Mouse (Mus musculus): ENCODE results near the gene Tiprl. TPM values are rescaled to one million over a fixed set of nuclear protein-coding genes. Genes with fewer than 3 reads are reported as not detected.

The Tiprl gene
- 108 TPM in 2 replicates for polyA plus RNA-seq (2016; fragmentation: Nextera tagmentation; extraction: Ambion mirVana)

DNA sequence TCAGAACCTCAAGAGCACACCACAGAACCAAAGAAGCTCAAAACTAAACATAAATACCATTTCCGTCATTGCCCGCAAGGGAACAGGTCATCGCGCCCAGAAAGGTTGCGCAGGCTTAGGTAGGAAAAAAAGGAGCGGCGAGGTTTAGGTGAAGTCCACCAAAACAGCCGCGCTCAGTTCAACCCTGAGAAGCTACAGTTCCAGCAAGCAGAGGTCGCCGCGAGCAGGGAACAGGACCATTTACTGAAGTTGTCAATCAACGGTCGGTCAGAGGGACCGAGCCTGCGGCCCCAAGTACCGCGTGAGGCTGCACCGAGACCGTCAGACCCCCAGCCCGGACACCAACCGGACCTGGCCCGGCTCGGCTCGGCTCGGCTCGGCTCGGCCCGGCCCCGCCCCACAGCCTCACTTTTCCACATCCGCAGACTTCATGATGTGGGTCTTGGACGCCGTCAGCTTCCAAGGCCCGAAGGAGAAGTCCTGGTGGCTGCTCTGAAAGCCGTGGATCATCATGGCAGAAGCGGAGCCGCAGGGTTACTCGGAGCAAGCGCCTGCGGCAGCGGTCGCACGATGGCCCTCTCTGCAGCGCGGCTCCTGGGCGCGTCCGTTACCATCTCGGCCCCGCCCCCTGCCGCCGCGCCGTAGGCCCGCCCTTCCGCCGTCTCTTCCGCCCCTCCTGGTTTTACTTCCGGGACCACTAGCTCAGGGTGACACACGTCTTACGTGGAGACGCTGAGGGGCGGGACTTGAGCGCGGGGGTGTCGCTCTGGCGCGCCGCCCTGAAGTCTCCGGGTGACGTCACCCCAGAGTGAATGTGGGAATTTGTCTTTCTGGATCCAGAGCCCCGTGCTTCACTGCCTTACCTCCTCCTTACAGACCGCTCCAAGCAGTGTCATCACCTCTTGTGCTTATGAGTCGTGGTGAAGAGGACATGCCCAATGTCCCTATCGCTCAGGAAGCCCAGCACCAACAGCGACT, at the start of gene Tiprl:
Gene Tiprl (minus strand): TSS at position 676 of the 978 bp plus-strand sequence.
- WGBS: under 1% methylated on average over 76 of the region's 76 CpGs
- peak within 1 kb of the TSS; percentile 84 for H3K27ac ChIP-seq
- H3K9me3 ChIP-seq: no peaks in the 10 kb centered on the region
- peak within 1 kb of the TSS; percentile 78 for H3K4me2 ChIP-seq (replicated peaks)
- peak within 1 kb of the TSS; percentile 76 for H3K9ac ChIP-seq
- no peaks in the 10 kb centered on the region for H3K36me3 ChIP-seq
- H3K4me3 ChIP-seq: peak within 1 kb of the TSS; percentile 84
- peaks cover 9% of the 10 kb centered on the region for H3K4me1 ChIP-seq
- peak; percentile 100 for ATAC-seq (ENCODE audit: low FRiP score, low read depth)
- H3K27me3 ChIP-seq (replicated peaks): no peaks in the 10 kb centered on the region

DNA sequence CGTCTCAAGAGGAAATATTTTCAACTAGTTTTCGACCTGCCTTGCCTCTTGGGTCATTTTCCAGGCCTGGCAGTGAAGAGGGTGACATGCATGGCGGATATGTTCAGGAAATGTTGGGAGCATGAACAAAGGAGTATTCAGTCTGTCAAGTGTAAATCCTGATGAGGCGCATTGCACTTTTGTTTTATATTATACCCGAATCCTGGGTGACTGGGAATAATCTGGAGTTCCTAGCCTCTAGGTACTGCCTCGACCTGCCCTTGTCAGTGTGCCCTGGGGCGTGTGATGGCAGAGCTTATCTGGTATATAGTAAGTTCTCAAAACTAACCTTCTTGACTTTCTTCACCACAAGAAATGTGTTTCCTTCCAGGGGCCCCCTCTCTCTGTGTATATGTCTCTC, 47.3 kb upstream of the Tiprl start:
- Histone ChIP-seq H3K27me3 (replicated peaks) (0 out of 2 replicates have a peak, but pooled peaks cover 3% of the 10 kb centered on the region), H3K9ac (no peak overlapping the region), H3K9me3 (no peaks in the 10 kb centered on the region), H3K36me3 (peaks cover 5% of the 10 kb centered on the region), H3K4me2 (replicated peaks) (peak overlapping the region; percentile 89), H3K4me3 (no peak overlapping the region), H3K4me1 (peaks cover 38% of the 10 kb centered on the region), H3K27ac (no peak overlapping the region)
- ATAC-seq (ENCODE audit: low FRiP score, low read depth): no peak
- WGBS: 61% methylated on average over 7 of the region's 7 CpGs

DNA sequence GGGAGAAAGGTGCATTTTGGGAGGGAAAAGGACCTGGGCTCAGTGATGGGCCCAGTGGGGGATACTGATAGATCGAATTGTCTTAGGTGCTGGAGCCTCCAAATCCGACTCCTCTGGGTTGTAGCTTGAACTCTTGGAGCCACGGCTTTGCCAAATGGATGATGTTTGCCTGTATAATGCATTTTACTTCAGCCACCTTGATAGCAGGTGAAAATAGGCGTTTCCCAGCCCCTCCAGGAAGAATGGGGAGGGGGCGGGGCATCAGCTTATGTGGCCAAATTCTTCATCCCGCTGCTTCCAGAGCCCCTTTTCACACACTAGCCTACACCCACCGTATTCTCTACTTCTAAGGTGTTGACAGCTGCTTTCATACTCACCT, 46.2 kb upstream of the Tiprl start:
- Histone ChIP-seq H3K27me3 (replicated peaks) (0 out of 2 replicates have a peak, but pooled peaks cover 3% of the 10 kb centered on the region), H3K4me1 (peaks cover 38% of the 10 kb centered on the region), H3K9me3 (no peaks in the 10 kb centered on the region), H3K9ac (peak overlapping the region; percentile 87), H3K4me3 (peak overlapping the region; percentile 82), H3K27ac (no peak overlapping the region), H3K36me3 (peaks cover 5% of the 10 kb centered on the region), H3K4me2 (replicated peaks) (peak overlapping the region; percentile 89)
- 0 out of 2 replicates have a peak, but pooled peaks have one; percentile 0 for ATAC-seq (ENCODE audit: low FRiP score, low read depth)
- 16% methylated on average over 7 of the region's 7 CpGs for WGBS

DNA sequence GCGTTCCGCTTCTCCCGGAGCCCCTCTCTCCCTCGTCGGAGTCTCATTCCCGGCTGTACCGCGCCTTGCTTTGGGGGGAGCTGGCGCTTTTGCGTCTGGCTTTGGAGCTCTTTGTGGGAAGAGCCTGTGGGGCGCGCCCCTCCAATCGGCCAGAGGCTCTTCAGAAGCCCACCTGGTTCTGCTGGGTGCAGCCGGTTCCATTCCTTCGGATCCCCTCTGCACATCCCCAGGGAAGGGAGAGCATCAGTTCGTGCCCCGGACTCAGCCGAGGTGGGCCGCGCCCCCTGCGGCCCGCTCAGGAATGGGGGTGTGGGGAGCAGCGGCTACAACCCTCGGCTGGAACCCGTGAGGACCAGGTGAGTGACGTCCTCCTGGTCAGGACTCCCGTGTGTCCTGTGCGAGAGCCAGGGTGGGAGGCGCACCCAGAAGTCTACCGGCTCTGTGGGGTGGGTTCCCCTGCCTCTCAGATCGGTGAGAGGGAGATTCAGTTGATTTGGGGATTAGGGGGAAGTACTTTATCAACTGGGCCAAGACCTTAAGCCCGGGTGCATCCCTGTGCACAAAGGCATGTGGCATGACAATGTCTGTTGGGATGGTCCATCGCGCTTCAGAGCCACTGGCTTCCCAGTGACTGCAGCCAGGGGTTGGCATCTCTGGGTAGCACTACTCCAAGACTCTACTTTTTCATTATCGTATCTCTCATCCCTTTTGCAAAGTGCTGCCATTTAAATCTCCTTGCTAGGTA, 45.6 kb upstream of the Tiprl start:
- Histone ChIP-seq H3K4me1 (peaks cover 38% of the 10 kb centered on the region), H3K36me3 (peaks cover 1% of the 10 kb centered on the region; the same call in 1 of the 2 replicates), H3K27me3 (replicated peaks) (0 out of 2 replicates have a peak, but pooled peaks cover 3% of the 10 kb centered on the region), H3K9me3 (no peaks in the 10 kb centered on the region), H3K9ac (peak overlapping the region; percentile 87), H3K4me2 (replicated peaks) (peak overlapping the region; percentile 89), H3K4me3 (peak overlapping the region; percentile 82), H3K27ac (peak overlapping the region; percentile 80)
- peak; percentile 69 for ATAC-seq (ENCODE audit: low FRiP score, low read depth)
- under 1% methylated on average over 35 of the region's 35 CpGs for WGBS

DNA sequence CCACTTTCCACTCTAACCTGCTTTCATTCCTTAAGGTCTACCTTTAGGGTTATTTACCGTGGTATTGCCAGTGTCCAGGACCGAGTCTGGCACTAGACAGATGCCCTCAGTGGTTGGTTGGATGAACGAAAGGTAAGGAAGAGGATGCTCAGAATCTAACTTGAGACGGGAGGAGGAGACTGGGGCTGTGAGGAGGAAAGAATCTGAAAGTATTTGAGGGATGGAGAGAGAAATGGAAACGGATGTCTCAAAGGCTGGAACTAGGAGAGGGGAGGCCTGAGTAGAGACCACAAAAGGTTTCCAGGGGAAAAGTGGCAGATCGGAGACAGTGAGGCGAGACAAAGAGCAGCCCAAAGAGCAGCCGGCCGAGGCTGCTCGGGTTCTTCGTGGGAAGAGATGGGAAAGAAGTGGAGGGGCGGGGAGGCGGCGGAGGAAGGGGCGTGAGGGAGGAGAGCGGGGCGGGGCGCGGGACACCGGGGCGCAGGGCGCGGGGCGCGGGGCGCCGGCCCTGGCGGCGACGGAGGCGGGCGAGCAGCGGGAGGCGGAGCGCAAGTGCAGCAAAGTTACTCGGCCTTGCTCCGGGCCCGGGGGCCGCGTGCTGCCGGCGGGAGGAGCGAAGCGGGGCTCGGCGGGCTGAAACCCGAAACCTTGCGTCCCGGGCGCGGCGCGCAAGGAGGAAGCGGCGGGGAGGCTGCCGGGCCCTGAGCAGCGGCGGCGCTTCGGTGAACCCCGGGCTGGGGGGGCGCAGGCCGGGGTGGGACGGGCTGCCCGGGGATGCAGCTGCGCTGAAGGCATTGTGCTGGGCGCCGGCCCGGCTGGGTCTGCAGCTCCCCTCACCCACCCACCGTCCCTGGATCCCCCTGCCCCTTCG, 44.8 kb upstream of the Tiprl start:
- Histone ChIP-seq H3K4me3 (peak overlapping the region; percentile 82), H3K9me3 (no peaks in the 10 kb centered on the region), H3K4me1 (peaks cover 38% of the 10 kb centered on the region), H3K27ac (peak overlapping the region; percentile 80), H3K4me2 (replicated peaks) (peak overlapping the region; percentile 89), H3K27me3 (replicated peaks) (0 out of 2 replicates have a peak, but pooled peaks cover 3% of the 10 kb centered on the region), H3K9ac (peak overlapping the region; percentile 87), H3K36me3 (no peaks in the 10 kb centered on the region)
- ATAC-seq (ENCODE audit: low FRiP score, low read depth): peak; percentile 83
- under 1% methylated on average over 62 of the region's 71 CpGs for WGBS

DNA sequence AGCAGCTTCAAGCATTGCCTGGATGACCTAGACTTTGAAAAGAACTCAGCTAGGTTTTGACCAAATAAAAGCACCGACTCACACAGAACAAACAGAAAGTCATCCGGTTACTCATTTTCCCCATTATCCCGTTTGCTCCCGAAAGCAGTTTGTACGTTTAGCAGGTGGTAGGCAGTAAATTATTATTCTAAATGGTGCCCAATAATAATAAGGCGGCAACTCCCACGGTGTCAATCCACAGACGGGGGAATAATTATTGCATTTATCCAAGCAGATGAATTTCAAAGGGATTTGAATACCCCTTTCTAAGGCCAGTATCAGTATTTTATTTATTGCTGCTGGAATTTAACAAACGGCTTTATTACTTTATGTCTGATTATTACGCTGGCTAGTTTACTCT, 43.9 kb upstream of the Tiprl start:
- H3K27ac ChIP-seq: peak overlapping the region; percentile 80; the same call in 1 of the 2 replicates
- H3K36me3 ChIP-seq: no peaks in the 10 kb centered on the region
- H3K4me1 ChIP-seq: peaks cover 38% of the 10 kb centered on the region
- no peaks in the 10 kb centered on the region for H3K9me3 ChIP-seq
- peak overlapping the region; percentile 89 for H3K4me2 ChIP-seq (replicated peaks)
- peak overlapping the region; percentile 87 for H3K9ac ChIP-seq
- 0 out of 2 replicates have a peak, but pooled peaks cover 3% of the 10 kb centered on the region for H3K27me3 ChIP-seq (replicated peaks)
- WGBS: 13% methylated on average over 10 of the region's 10 CpGs
- H3K4me3 ChIP-seq: no peak overlapping the region; the same call in 1 of the 2 replicates
- ATAC-seq (ENCODE audit: low FRiP score, low read depth): no peak

DNA sequence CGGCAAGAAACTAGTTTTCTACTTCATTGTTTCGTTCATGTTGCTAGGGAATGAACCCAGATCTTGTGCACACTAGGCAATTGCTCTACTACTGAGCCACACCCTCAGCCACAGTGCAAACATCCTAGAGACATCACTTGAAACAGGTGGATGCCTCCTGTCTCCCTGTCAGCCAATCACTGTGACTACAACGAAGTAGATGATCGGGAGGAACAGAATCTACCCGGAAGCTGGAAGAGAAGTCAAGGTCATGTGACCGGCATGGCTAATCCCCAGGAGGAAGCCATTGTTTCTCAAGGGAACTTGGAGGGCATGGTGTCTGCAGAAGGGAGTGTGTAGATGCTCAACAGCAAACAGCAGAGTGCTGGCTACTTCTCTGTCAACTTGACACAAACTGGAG, 38.1 kb upstream of the Tiprl start:
- Histone ChIP-seq H3K4me2 (replicated peaks) (no peak overlapping the region), H3K4me3 (no peak overlapping the region), H3K9ac (no peak overlapping the region), H3K27me3 (replicated peaks) (no peaks in the 10 kb centered on the region), H3K27ac (no peak overlapping the region), H3K36me3 (no peaks in the 10 kb centered on the region), H3K4me1 (no peaks in the 10 kb centered on the region), H3K9me3 (no peaks in the 10 kb centered on the region)
- no peak for ATAC-seq (ENCODE audit: low FRiP score, low read depth)
- WGBS: 89% methylated on average over 6 of the region's 6 CpGs

DNA sequence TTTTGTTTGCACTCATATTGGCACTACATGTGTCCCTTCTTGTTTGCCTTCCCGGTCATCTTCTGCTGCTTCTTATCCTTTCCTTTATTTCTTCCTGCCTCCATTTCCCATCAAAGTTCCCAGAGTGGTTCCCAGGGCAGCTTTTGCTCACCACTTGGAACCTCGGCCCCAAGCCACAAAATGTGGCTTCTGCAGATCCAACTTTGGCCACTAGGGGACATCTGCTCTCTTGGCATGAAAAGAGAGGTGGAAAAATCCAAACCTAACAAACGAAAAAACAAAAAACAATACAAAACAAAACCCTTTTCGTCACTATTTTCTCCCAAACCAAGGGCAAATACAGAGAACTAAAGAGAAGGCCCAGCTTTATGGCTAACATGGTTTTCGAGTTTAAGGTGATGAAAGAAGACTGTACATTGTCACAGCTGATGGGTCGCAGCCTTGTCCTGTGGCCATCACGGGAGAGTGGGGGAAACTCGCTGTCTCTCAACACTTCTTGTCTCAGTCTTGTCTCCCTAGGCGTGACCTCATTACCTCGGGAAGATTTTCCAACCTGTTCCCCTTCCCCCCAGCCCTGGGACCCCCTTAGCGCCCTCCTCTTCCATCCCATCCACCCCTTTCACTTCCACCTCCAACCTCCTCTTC, 15.4 kb upstream of the Tiprl start:
- Histone ChIP-seq H3K27me3 (replicated peaks) (no peaks in the 10 kb centered on the region), H3K9ac (no peak overlapping the region), H3K36me3 (no peaks in the 10 kb centered on the region), H3K4me3 (no peak overlapping the region), H3K9me3 (no peaks in the 10 kb centered on the region), H3K27ac (no peak overlapping the region), H3K4me2 (replicated peaks) (no peak overlapping the region; the same call in 1 of the 2 replicates), H3K4me1 (no peaks in the 10 kb centered on the region)
- no peak for ATAC-seq (ENCODE audit: low FRiP score, low read depth)
- WGBS: 50% methylated on average over 11 of the region's 11 CpGs

DNA sequence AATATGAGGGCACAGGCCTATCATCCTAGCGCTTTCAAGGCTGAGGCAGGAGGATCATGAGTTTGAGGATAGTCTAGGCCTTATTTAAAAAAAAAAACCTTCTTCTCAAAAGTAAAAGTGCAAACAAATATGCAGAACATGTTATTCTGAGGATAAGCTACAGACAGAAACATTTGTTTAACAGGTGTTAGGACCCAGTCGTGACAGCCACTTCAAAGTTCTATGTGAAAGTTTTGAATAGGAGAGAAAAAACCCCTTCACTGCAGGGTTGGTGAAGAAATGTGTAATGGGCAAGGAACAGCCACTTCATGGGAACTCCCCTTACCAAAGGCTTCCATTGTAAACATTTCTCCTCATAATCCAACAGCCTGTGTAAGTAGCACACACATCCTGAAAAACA, 13.8 kb upstream of the Tiprl start:
- Histone ChIP-seq H3K36me3 (no peaks in the 10 kb centered on the region), H3K9me3 (no peaks in the 10 kb centered on the region), H3K4me2 (replicated peaks) (no peak overlapping the region), H3K27ac (no peak overlapping the region), H3K4me1 (no peaks in the 10 kb centered on the region), H3K9ac (no peak overlapping the region), H3K4me3 (no peak overlapping the region), H3K27me3 (replicated peaks) (no peaks in the 10 kb centered on the region)
- ATAC-seq (ENCODE audit: low FRiP score, low read depth): no peak
- 87% methylated on average over 2 of the region's 2 CpGs for WGBS

DNA sequence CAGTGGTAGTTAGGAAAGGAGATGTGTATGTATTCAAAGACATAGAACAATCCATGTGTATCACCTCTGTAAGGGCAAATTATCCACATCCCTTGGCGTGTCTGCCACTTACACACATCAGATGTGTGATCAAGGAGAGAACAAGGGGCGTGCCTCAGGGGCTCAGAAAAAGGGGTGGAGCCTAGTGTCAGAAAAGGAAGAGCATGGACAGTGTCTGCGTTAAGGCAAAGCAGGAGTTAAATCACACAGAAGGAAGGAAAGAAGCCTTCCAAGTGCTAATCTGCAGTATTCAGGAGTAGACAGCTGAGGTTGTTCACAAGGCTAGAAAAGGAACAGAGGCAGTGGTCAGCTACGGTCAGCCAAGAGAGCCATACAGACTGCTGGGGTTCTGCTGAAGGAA, 12.0 kb upstream of the Tiprl start:
- WGBS: 69% methylated on average over 4 of the region's 4 CpGs
- no peak overlapping the region for H3K4me3 ChIP-seq
- no peak overlapping the region for H3K27ac ChIP-seq
- H3K9ac ChIP-seq: no peak overlapping the region
- no peaks in the 10 kb centered on the region for H3K36me3 ChIP-seq
- H3K27me3 ChIP-seq (replicated peaks): no peaks in the 10 kb centered on the region
- no peaks in the 10 kb centered on the region for H3K9me3 ChIP-seq
- ATAC-seq (ENCODE audit: low FRiP score, low read depth): no peak
- H3K4me1 ChIP-seq: no peaks in the 10 kb centered on the region
- H3K4me2 ChIP-seq (replicated peaks): no peak overlapping the region

DNA sequence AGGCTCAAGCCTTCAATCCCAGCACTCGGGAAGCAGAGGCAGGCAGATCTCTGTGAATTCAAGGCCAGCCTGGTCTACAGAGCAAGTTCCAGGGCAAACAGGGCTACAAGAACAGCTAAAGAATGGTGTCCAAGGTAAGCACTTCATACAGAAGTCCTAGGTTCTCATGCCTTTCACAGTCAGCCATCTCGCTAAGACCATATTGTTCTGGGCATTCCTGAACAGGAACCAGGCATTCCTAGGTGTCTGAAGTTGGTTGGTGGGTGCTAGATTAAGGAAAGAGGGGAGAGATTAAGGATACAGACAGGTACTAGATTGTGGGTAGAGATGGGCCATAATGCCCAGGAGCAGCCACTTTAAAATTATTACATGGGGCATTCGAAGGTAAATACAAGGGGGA, 11.0 kb upstream of the Tiprl start:
- H3K9me3 ChIP-seq: no peaks in the 10 kb centered on the region
- H3K4me3 ChIP-seq: no peak overlapping the region
- no peak overlapping the region for H3K9ac ChIP-seq
- WGBS: 82% methylated on average over 3 of the region's 3 CpGs
- no peak for ATAC-seq (ENCODE audit: low FRiP score, low read depth)
- H3K27me3 ChIP-seq (replicated peaks): no peaks in the 10 kb centered on the region
- H3K4me2 ChIP-seq (replicated peaks): no peak overlapping the region
- no peak overlapping the region for H3K27ac ChIP-seq
- H3K4me1 ChIP-seq: no peaks in the 10 kb centered on the region
- H3K36me3 ChIP-seq: no peaks in the 10 kb centered on the region

All from neural tube, embryonic 12.5 days (tissue).